Mouse (Mus musculus) embryonic facial prominence, embryonic 15.5 days (tissue): Measurements from ENCODE around the gene Ncam1. TPM values are rescaled to one million over a fixed set of nuclear protein-coding genes. Genes with fewer than 3 reads are reported as not detected.

Source experiments
- ATAC-seq: fragments of 200-750 bp; cut with Nextera tagmentation; 2 replicates; pipeline ENCODE4 v1.8.0; 2017; ENCODE audit warnings: low read depth, moderate TSS enrichment; ENCODE audit not compliant: insufficient number of reproducible peaks, low FRiP score, low TSS enrichment
- H3K27ac ChIP-seq: fragments of 300-500 bp; sonication (generic); replicated peaks from 2 replicates; pipeline ENCODE4 v1.5.1; 2015; ENCODE audit warnings: mild to moderate bottlenecking, inconsistent platforms
- H3K27me3 ChIP-seq: fragments of 300-500 bp; sonication (generic); 2 replicates; pipeline ENCODE4 v1.6.1; 2015; ENCODE audit warnings: inconsistent platforms
- H3K36me3 ChIP-seq: fragments of 300-500 bp; sonication (generic); 2 replicates; pipeline ENCODE4 v1.6.1; 2015; ENCODE audit warnings: mild to moderate bottlenecking, inconsistent platforms
- H3K4me1 ChIP-seq: fragments of 300-500 bp; sonication (generic); 2 replicates; pipeline ENCODE4 v1.6.1; 2015; ENCODE audit warnings: inconsistent platforms
- H3K4me2 ChIP-seq: fragments of 300-500 bp; sonication (generic); replicated peaks from 2 replicates; pipeline ENCODE4 v1.6.1; 2015; ENCODE audit warnings: mild to moderate bottlenecking, inconsistent platforms
- H3K4me3 ChIP-seq: fragments of 300-500 bp; sonication (generic); replicated peaks from 2 replicates; pipeline ENCODE4 v1.5.1; 2015; ENCODE audit warnings: mild to moderate bottlenecking, inconsistent platforms
- H3K9ac ChIP-seq: fragments of 300-500 bp; sonication (generic); 2 replicates; pipeline ENCODE4 v1.6.1; 2015; ENCODE audit warnings: inconsistent platforms
- H3K9me3 ChIP-seq: fragments of 300-500 bp; sonication (generic); replicated peaks from 2 replicates; pipeline ENCODE4 v1.6.1; 2016; ENCODE audit warnings: inconsistent platforms
- WGBS: fragments of 180-500 bp; shearing (Covaris S2); methylation state at CpG from one replicate; pipeline ENCODE4 v1.1.7; 2015; 5-methylcytosine and 5-hydroxymethylcytosine counted together
- polyA plus RNA-seq: library from polyadenylated mRNA; unstranded; fragments of >200 nt; fragmentation: Nextera tagmentation; extraction: Ambion mirVana; gene quantifications from 2 replicates; pipeline ENCODE4 v1.2.1, GENCODE M21; 2015

Gene Ncam1
- polyA plus RNA-seq, 1 experiment from 2014 or later = 142 TPM

DNA sequence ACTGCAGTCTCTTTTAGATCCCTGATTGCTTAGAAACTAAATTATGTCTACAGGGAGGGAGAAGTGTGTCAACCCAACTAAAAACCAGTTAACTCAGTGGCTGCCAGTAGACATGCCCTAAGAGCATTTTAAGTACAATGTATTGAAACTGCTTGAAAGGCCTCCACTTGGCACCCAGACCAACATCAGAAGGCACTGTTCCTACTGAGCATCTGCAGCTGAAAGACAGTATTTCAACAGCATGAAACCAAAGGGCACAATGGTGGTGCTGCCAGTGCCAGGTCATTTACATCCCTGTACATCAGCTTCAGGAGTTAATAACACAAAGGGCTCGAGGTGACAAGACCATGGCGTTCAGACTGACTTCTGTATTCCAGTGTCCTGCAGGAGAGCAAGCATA lies 5.5 kb downstream of the Ncam1 start:
- Histone ChIP-seq H3K9me3 (no peaks in the 10 kb centered on the region), H3K4me3 (no peak overlapping the region), H3K36me3 (no peaks in the 10 kb centered on the region), H3K4me2 (no peak overlapping the region), H3K27me3 (no peaks in the 10 kb centered on the region), H3K9ac (no peak overlapping the region), H3K4me1 (peaks cover 7% of the 10 kb centered on the region), H3K27ac (no peak overlapping the region)
- 79% methylated on average over 2 of the region's 2 CpGs for WGBS
- ATAC-seq = no peak

DNA sequence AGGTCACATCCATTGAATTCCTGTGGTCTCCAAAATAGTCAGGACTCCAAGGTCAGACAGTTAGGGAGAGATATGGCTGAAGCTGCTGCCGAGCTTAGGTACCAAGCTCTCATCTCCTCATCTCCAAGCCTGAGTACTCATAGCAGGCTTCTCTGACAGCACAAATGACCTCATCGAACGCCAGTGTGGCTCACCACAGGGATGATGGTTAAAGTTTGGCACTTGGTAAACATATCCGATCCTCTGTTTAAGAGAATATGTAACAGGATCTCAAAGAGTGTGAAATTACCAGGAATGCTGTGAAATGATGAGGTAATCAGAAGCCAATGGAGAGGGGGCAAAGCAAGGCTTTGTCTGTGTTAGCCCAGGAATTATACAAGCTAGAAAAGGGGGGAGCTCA lies 6.1 kb downstream of the Ncam1 start:
- Histone ChIP-seq H3K36me3 (no peaks in the 10 kb centered on the region), H3K9me3 (no peaks in the 10 kb centered on the region), H3K4me1 (peaks cover 7% of the 10 kb centered on the region), H3K9ac (no peak overlapping the region), H3K4me3 (no peak overlapping the region), H3K27ac (no peak overlapping the region), H3K4me2 (no peak overlapping the region), H3K27me3 (no peaks in the 10 kb centered on the region)
- WGBS = 62% methylated on average over 4 of the region's 4 CpGs
- ATAC-seq = no peak

DNA sequence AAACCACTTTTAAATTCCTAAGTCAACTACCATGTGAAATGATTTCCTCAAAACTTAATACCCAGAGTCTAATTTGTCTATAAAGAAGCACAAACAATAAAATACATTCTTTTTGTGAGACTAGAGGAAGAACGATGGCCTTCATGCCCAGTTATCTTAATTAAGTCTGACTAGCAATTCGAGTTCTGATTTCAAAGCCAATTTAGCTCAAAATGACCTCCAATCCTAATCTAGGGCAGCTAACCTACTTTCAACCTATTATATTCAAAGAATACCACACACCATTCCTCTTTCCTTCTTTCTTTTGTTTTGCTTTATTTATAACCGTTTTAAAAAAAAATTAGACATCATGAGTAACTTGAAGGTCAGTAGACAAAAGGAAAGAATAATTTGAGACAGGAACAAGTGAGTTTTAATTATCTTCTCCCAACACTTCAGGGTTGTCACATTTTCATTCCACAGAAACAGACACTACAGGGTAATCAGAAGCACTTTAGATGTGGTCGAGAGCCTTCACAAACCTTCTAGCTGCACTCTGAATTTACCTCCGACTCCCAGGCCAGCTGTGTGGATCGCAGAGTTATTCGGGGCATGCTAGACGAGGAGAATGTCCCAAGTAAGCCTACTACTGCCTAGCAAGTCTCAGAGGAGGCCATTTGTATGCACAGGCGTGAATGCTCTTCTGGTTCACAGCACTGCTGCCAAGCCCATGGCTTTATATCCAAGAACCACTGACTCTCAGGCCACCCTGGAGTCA lies 17.5 kb downstream of the Ncam1 start:
- Histone ChIP-seq H3K4me1 (peaks cover 3% of the 10 kb centered on the region), H3K9me3 (no peaks in the 10 kb centered on the region), H3K36me3 (no peaks in the 10 kb centered on the region), H3K4me2 (no peak overlapping the region), H3K4me3 (no peak overlapping the region), H3K27me3 (no peaks in the 10 kb centered on the region), H3K9ac (no peak overlapping the region), H3K27ac (no peak overlapping the region)
- ATAC-seq = no peak
- 69% methylated on average over 9 of the region's 9 CpGs for WGBS

DNA sequence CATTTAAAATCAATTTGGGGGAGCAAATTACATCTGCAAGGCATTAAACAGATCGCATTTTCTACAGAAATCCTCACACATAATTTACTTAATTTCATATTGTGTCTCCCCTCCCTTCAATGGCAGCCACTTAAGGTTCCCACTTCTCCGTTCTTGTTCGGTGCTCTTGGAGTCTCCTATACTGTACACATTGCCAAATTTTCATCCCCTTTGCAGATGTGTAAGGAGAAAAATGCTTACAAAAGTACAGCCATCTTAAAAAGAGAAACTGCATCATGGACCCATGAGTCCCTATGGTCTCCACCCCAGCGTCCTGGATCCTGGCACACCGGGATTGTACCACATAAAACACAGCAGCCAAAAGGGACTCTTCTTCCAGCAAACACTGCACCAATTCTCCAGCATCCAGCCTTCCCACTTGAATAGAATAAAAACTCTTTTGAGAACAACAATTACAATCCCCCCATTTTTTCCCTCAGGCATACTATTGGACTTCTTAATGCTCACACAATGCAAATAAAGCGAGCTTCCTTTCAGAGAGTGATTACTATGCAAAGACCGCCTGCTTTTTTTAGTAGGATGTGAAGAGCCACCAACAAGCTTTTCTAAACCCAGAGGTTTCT lies 21.6 kb downstream of the Ncam1 start:
- Histone ChIP-seq H3K9ac (no peak overlapping the region), H3K36me3 (no peaks in the 10 kb centered on the region), H3K27ac (no peak overlapping the region), H3K27me3 (no peaks in the 10 kb centered on the region), H3K4me2 (no peak overlapping the region), H3K4me3 (no peak overlapping the region), H3K9me3 (no peaks in the 10 kb centered on the region), H3K4me1 (peaks cover 3% of the 10 kb centered on the region; the same call in 1 of the 2 replicates)
- WGBS = 62% methylated on average over 7 of the region's 7 CpGs
- no peak for ATAC-seq

DNA sequence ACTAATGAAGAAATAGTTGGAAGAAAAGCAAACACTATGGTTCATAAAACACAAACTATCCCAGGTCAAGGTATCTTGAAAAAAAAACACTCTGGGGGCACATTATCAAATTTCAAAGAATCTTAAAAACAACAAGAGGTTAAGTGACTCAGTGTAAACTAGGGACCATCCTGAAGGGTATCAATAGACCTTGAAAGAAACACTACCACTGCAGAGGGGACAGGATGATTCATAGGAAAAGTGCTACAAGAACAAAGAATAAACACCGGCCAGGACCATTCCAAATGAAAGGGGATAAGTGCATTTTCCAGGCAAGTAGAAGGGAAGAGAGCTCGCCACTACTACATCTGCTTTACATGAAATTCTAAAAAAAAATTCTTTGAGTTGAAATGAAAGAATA lies 32.1 kb downstream of the Ncam1 start:
- no peaks in the 10 kb centered on the region for H3K9me3 ChIP-seq
- no peak overlapping the region for H3K4me3 ChIP-seq
- H3K9ac ChIP-seq = no peak overlapping the region
- H3K4me1 ChIP-seq = no peaks in the 10 kb centered on the region
- no peaks in the 10 kb centered on the region for H3K27me3 ChIP-seq
- WGBS = 52% methylated on average over 2 of the region's 2 CpGs
- no peak overlapping the region for H3K27ac ChIP-seq
- ATAC-seq = no peak
- no peaks in the 10 kb centered on the region for H3K36me3 ChIP-seq
- H3K4me2 ChIP-seq = no peak overlapping the region

DNA sequence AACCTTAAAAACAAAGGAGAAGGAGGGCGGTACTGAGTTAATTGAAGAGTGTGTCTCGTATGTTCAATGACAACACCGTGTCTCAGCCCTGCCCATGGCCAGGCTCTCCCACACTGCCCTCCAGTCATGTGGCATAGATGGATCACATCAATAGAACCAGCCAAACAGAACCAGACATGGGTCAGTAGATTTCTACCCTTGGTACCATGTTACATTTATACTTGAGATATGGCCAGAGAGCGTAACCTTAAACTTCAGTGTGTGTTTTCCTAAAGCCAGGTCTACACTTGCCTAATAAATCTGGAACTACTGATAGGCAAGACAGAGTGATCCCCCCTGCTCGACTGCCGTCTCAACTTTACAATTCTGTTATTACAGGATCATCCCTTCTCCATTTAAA lies 38.2 kb downstream of the Ncam1 start:
- ATAC-seq = no peak
- no peaks in the 10 kb centered on the region for H3K27me3 ChIP-seq
- H3K4me3 ChIP-seq = no peak overlapping the region
- 69% methylated on average over 6 of the region's 6 CpGs for WGBS
- no peak overlapping the region for H3K27ac ChIP-seq
- H3K4me1 ChIP-seq = peaks cover 9% of the 10 kb centered on the region
- no peaks in the 10 kb centered on the region for H3K9me3 ChIP-seq
- no peak overlapping the region for H3K4me2 ChIP-seq
- no peaks in the 10 kb centered on the region for H3K36me3 ChIP-seq
- no peak overlapping the region for H3K9ac ChIP-seq

DNA sequence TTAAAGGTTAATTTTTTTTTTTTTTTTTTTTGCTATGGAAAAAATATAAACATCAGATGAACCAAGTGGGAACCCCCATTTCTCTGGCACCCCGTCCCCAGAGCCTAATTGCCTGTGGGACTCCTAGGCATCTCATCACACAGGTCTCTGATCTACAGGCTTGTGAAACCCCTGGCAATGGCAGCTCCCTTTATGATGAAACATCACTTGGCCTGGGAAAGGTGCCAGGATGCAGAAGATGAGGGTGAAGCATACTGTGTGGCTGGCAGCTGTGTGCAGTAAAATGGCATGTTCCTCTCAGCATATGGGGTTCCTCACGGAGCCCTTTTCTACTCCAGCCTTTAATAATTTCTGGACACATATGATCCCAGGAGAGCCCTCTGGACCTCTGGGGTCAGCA lies 40.3 kb downstream of the Ncam1 start:
- H3K27ac ChIP-seq = peak overlapping the region; percentile 68; the same call in 1 of the 2 replicates

DNA sequence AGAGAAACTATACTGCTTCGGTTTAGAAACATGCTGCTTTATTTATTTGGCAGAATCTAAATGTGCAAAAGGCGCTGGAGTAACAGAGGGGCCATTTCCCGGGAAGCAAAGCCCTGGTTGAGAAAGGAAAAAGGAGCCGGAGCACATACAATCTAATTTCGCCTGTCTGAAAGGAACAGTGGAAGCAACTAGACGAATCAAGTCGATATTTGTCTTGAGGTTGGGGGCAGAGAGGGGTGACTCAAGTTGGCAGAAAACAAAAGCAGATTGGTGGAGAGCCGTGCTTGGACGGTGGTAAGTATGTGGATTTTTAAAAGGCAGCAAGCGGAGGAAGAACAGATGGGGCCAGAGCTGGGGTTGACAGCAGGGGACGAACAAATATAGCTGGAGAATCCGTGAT lies 40.7 kb downstream of the Ncam1 start:
- Histone ChIP-seq H3K4me2 (no peak overlapping the region; the same call in 1 of the 2 replicates), H3K27ac (peak overlapping the region; percentile 68), H3K9ac (no peak overlapping the region), H3K27me3 (no peaks in the 10 kb centered on the region), H3K4me3 (no peak overlapping the region), H3K4me1 (peaks cover 14% of the 10 kb centered on the region), H3K9me3 (no peaks in the 10 kb centered on the region), H3K36me3 (no peaks in the 10 kb centered on the region)
- ATAC-seq = no peak
- 46% methylated on average over 12 of the region's 12 CpGs for WGBS

More for the DNA sequence above, 40.3 kb downstream of the Ncam1 start:
- no peak for ATAC-seq
- no peak overlapping the region for H3K4me2 ChIP-seq
- WGBS = 36% methylated on average over 2 of the region's 2 CpGs
- no peak overlapping the region for H3K9ac ChIP-seq
- H3K4me1 ChIP-seq = peaks cover 12% of the 10 kb centered on the region
- no peak overlapping the region for H3K4me3 ChIP-seq
- no peaks in the 10 kb centered on the region for H3K36me3 ChIP-seq
- no peaks in the 10 kb centered on the region for H3K27me3 ChIP-seq
- no peaks in the 10 kb centered on the region for H3K9me3 ChIP-seq

DNA sequence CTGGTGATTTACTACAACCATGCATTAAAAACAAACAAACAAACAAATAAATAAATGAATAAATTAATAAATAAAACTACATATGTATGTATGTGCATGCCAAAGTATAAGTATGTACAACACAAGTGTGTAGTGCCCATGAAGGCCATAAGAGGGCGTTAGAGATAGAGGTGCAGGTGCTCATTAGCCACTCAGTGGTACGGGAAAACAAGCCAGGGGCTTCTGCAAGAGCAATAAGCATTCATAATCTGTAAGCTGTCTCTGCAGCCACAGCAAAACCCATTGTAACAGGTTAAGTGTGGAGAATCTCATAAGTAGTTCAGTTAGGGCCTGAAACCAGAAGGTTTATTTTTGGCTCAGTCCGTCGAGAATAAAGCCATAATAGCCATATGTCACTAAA lies 41.1 kb downstream of the Ncam1 start:
- Histone ChIP-seq H3K4me2 (no peak overlapping the region; the same call in 1 of the 2 replicates), H3K9me3 (no peaks in the 10 kb centered on the region)

DNA sequence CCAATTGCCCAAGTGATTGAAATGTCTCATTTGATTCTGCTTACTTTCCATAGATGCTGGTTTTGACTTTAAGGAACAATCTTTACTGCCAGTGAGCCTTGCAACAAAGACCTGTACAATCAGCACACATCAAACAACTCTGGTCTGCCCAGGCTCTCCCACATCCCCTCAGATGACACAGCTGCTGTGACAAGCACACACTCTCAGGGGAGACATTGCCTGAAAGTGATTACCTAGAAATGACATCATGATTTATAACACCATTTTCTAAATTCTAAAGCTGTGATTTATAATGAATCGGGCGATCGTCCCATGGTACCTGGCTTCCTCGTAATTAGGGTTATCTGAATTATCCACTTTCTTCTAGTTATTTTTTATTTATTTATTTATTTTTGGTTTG lies 42.0 kb downstream of the Ncam1 start:
- no peaks in the 10 kb centered on the region for H3K36me3 ChIP-seq
- no peaks in the 10 kb centered on the region for H3K27me3 ChIP-seq
- H3K9ac ChIP-seq = no peak overlapping the region
- peaks cover 14% of the 10 kb centered on the region for H3K4me1 ChIP-seq
- 91% methylated on average over 4 of the region's 4 CpGs for WGBS
- H3K4me3 ChIP-seq = no peak overlapping the region
- no peaks in the 10 kb centered on the region for H3K9me3 ChIP-seq
- no peak for ATAC-seq
- H3K27ac ChIP-seq = no peak overlapping the region
- no peak overlapping the region for H3K4me2 ChIP-seq

More for the DNA sequence above, 41.1 kb downstream of the Ncam1 start:
- Histone ChIP-seq H3K36me3 (no peaks in the 10 kb centered on the region), H3K27me3 (no peaks in the 10 kb centered on the region), H3K9ac (no peak overlapping the region), H3K4me1 (peaks cover 14% of the 10 kb centered on the region), H3K4me3 (no peak overlapping the region), H3K27ac (peak overlapping the region; percentile 68)
- ATAC-seq = no peak
- WGBS = 55% methylated on average over 4 of the region's 4 CpGs

DNA sequence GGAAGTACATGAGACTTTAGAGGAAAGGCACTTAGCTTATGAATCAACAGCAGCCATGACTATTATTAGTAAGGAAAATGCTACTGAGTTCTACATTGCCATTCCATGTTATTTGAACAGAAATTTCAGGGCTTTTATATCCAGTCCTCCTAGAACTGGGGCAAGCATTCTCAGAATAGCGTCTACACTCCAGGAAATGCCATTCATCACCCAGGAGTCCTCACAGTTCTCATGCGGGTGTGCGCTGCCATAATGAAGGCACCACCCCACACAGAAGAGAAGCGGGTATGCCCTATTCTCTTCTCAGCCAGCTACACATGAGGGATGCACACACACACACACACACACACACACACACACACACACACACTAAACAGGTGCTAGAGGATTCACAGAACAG lies 43.5 kb downstream of the Ncam1 start:
- H3K27ac ChIP-seq = no peak overlapping the region
- no peak overlapping the region for H3K4me3 ChIP-seq
- no peak for ATAC-seq
- no peaks in the 10 kb centered on the region for H3K36me3 ChIP-seq
- H3K4me1 ChIP-seq = peaks cover 14% of the 10 kb centered on the region
- H3K9ac ChIP-seq = no peak overlapping the region
- no peaks in the 10 kb centered on the region for H3K9me3 ChIP-seq
- 79% methylated on average over 4 of the region's 4 CpGs for WGBS
- H3K4me2 ChIP-seq = no peak overlapping the region
- no peaks in the 10 kb centered on the region for H3K27me3 ChIP-seq

DNA sequence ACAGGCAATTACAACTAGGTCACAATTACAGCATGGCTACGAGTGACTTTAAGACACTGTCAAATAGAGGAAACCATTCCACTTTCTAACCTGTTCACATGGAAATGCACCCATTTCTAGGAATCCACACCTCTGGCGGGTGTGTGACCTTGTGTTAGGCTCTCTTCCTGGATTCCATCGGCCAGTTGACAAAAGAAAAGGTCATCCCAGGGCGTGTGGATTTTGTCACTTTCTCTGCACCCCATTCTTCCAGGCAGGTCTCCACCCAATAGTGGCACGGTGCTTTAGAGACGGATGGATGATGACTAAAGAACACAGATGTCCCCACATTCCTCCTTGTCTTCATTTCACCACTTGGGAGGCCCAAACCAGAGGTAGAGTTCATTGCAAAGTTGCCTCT lies 47.3 kb downstream of the Ncam1 start:
- H3K27me3 ChIP-seq = no peaks in the 10 kb centered on the region
- H3K9ac ChIP-seq = no peak overlapping the region
- H3K4me2 ChIP-seq = no peak overlapping the region
- H3K4me3 ChIP-seq = no peak overlapping the region
- H3K36me3 ChIP-seq = no peaks in the 10 kb centered on the region
- ATAC-seq = no peak
- H3K4me1 ChIP-seq = peaks cover 10% of the 10 kb centered on the region; the same call in 1 of the 2 replicates
- WGBS = 75% methylated on average over 6 of the region's 6 CpGs
- H3K9me3 ChIP-seq = no peaks in the 10 kb centered on the region
- H3K27ac ChIP-seq = no peak overlapping the region
